Mouse (Mus musculus): Measurements from ENCODE around the gene Kndc1. TPM values are rescaled to one million over a fixed set of nuclear protein-coding genes. Genes with fewer than 3 reads are reported as not detected.
A peak's percentile ranks its signal among the peaks of the same experiment; 100 is the strongest.

Gene Kndc1
- polyA plus RNA-seq, 1 experiment from 2014 or later, result 0.46 TPM

GRCm38 (mm10) chr7:139937138-139937537 is 42.6 kb downstream of the Kndc1 start:
- ATAC-seq (ENCODE audit: insufficient number of reproducible peaks, insufficient read depth, low FRiP score, low read depth), result no peak
- no peaks in the 10 kb centered on the region for H3K36me3 ChIP-seq (ENCODE audit: control insufficient read depth, insufficient read depth, low read length)
- no peak overlapping the region for H3K27ac ChIP-seq (ENCODE audit: low read length)
- no peak overlapping the region for H3K4me3 ChIP-seq (ENCODE audit: low read depth, low read length)
- H3K9ac ChIP-seq (replicated peaks; ENCODE audit: low read depth, low read length), result no peak overlapping the region
- H3K4me1 ChIP-seq (ENCODE audit: control insufficient read depth, insufficient read depth, low read length), result no peaks in the 10 kb centered on the region
- peaks cover 5% of the 10 kb centered on the region; the same call in 1 of the 2 replicates for H3K27me3 ChIP-seq (ENCODE audit: control insufficient read depth, insufficient read depth, low read length)
- WGBS, result 58% methylated on average over 3 of the region's 3 CpGs
- no peak overlapping the region for H3K4me2 ChIP-seq (replicated peaks; ENCODE audit: low read depth, low read length)
- H3K9me3 ChIP-seq (ENCODE audit: control insufficient read depth, low read depth, low read length), result no peaks in the 10 kb centered on the region

GRCm38 (mm10) chr7:139937810-139938209 is 43.3 kb downstream of the Kndc1 start:
- no peak for ATAC-seq (ENCODE audit: insufficient number of reproducible peaks, insufficient read depth, low FRiP score, low read depth)
- 61% methylated on average over 5 of the region's 5 CpGs for WGBS
- Histone ChIP-seq H3K9ac (replicated peaks; ENCODE audit: low read depth, low read length) (no peak overlapping the region), H3K27me3 (ENCODE audit: control insufficient read depth, insufficient read depth, low read length) (peaks cover 10% of the 10 kb centered on the region), H3K4me3 (ENCODE audit: low read depth, low read length) (no peak overlapping the region), H3K36me3 (ENCODE audit: control insufficient read depth, insufficient read depth, low read length) (no peaks in the 10 kb centered on the region), H3K27ac (ENCODE audit: low read length) (no peak overlapping the region), H3K4me2 (replicated peaks; ENCODE audit: low read depth, low read length) (no peak overlapping the region), H3K4me1 (ENCODE audit: control insufficient read depth, insufficient read depth, low read length) (no peaks in the 10 kb centered on the region), H3K9me3 (ENCODE audit: control insufficient read depth, low read depth, low read length) (no peaks in the 10 kb centered on the region)

DNA sequence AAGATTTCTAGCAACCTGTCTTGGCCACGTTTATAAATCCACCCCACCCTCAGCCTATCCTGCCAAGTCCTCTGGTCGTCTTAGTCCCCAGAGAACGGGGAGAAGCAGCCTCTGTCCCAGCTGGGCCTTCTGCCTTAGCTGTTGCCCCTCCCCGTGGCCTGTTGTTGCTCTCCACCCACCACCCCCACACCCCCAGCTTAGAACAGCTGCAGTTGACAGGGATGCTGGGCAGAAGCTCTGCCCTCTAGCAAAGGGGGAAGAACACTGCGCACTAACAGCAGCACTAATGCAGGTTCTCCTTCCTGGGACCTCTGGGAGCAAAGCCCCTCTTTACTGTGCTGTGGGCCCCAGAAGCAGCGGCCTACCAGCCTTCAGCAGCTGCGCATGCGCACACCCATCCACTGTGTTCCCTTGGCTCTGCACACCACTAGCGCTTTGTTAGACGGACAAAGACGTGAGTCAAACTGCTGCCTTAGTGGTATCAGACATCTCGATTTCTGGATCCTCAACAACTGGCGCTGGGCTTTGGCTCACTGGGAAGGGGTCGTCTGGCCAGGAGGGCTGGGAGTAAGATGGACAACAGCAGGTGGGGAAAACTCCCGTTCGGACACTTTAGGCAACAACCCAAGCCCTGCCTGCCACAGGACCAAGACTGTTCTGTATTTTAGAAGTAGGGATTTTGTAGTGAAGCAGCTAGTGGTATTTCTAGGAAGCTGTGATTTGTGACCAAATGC is 46.1 kb downstream of the Kndc1 start:
- WGBS, result 61% methylated on average over 16 of the region's 16 CpGs

GRCm38 (mm10) chr7:139943674-139944281 is 49.3 kb downstream of the Kndc1 start, which contains the start of gene Utf1:
TSS of gene Utf1 (plus strand) at chr7:139943789.
- no peak within 1 kb of the TSS for H3K27ac ChIP-seq (ENCODE audit: low read length)
- peaks cover 10% of the 10 kb centered on the region; the same call in 1 of the 2 replicates for H3K4me1 ChIP-seq (ENCODE audit: control insufficient read depth, insufficient read depth, low read length)
- peak within 1 kb of the TSS; percentile 28 for H3K4me3 ChIP-seq (ENCODE audit: low read depth, low read length)
- H3K4me2 ChIP-seq (replicated peaks; ENCODE audit: low read depth, low read length), result peak within 1 kb of the TSS; percentile 47
- peaks cover 39% of the 10 kb centered on the region for H3K27me3 ChIP-seq (ENCODE audit: control insufficient read depth, insufficient read depth, low read length)
- no peak within 1 kb of the TSS for H3K9ac ChIP-seq (replicated peaks; ENCODE audit: low read depth, low read length)
- ATAC-seq (ENCODE audit: insufficient number of reproducible peaks, insufficient read depth, low FRiP score, low read depth), result peak; percentile 73; the same call in 1 of the 2 replicates
- WGBS, result under 1% methylated on average over 59 of the region's 59 CpGs
- H3K9me3 ChIP-seq (ENCODE audit: control insufficient read depth, low read depth, low read length), result no peaks in the 10 kb centered on the region
- no peaks in the 10 kb centered on the region for H3K36me3 ChIP-seq (ENCODE audit: control insufficient read depth, insufficient read depth, low read length)

More for the DNA sequence above, 46.1 kb downstream of the Kndc1 start:
- no peak overlapping the region for H3K4me2 ChIP-seq (replicated peaks; ENCODE audit: low read depth, low read length)
- H3K27ac ChIP-seq (ENCODE audit: low read length), result no peak overlapping the region
- H3K27me3 ChIP-seq (ENCODE audit: control insufficient read depth, insufficient read depth, low read length), result peaks cover 30% of the 10 kb centered on the region
- H3K9ac ChIP-seq (replicated peaks; ENCODE audit: low read depth, low read length), result no peak overlapping the region
- no peak overlapping the region for H3K4me3 ChIP-seq (ENCODE audit: low read depth, low read length)
- H3K36me3 ChIP-seq (ENCODE audit: control insufficient read depth, insufficient read depth, low read length), result no peaks in the 10 kb centered on the region
- H3K4me1 ChIP-seq (ENCODE audit: control insufficient read depth, insufficient read depth, low read length), result peaks cover 10% of the 10 kb centered on the region; the same call in 1 of the 2 replicates
- ATAC-seq (ENCODE audit: insufficient number of reproducible peaks, insufficient read depth, low FRiP score, low read depth), result no peak
- no peaks in the 10 kb centered on the region for H3K9me3 ChIP-seq (ENCODE audit: control insufficient read depth, low read depth, low read length)

DNA sequence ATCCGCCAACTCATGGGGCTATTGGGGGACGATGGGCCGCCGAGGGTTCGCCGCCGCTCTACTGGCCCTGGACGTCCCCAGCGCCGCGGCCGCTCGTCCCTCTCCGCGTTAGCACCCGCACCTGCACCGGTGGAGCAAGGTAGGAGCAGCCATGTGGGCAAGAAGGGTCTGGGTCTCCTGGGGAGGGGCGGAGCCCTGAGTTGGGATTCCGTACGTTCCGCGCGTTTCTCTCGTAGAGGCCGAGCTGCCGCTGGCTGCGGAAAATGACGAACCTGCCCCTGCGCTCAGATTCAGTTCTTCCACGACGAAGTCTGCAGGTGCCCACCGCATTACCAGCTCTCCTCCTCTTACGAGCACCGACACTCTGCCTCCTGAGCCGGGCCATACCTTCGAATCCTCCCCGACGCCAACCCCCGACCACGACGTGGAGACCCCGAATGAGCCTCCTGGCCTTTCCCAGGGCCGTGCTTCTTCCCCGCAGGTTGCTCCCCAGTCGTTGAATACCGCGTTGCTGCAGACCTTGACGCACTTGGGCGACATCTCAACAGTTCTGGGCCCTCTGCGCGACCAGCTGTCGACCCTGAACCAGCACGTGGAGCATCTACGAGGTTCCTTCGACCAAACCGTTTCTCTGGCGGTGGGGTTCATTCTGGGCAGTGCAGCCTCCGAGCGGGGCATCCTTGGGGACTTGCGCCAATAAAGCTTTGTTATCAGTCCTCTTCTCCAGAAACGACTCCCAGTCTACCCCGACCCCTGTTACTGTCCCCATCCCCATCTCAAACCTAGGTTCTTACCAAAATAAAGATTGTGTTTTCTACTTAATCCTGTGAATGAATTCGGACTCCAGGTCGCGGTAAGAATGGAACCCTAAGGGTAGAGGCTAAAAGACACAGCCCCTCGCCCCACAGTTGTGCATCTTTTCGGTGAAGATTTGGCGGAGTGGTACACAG is 50.1 kb downstream of the Kndc1 start:
- no peak for ATAC-seq (ENCODE audit: insufficient number of reproducible peaks, insufficient read depth, low FRiP score, low read depth)
- peaks cover 39% of the 10 kb centered on the region for H3K27me3 ChIP-seq (ENCODE audit: control insufficient read depth, insufficient read depth, low read length)
- 4% methylated on average over 63 of the region's 68 CpGs for WGBS

GRCm38 (mm10) chr7:139945516-139945915 is 51.0 kb downstream of the Kndc1 start:
- no peak for ATAC-seq (ENCODE audit: insufficient number of reproducible peaks, insufficient read depth, low FRiP score, low read depth)
- H3K27ac ChIP-seq (ENCODE audit: low read length), result no peak overlapping the region
- peaks cover 13% of the 10 kb centered on the region; the same call in 1 of the 2 replicates for H3K4me1 ChIP-seq (ENCODE audit: control insufficient read depth, insufficient read depth, low read length)
- WGBS, result 21% methylated on average over 5 of the region's 5 CpGs
- H3K36me3 ChIP-seq (ENCODE audit: control insufficient read depth, insufficient read depth, low read length), result no peaks in the 10 kb centered on the region
- H3K4me3 ChIP-seq (ENCODE audit: low read depth, low read length), result no peak overlapping the region
- no peak overlapping the region for H3K9ac ChIP-seq (replicated peaks; ENCODE audit: low read depth, low read length)
- H3K4me2 ChIP-seq (replicated peaks; ENCODE audit: low read depth, low read length), result no peak overlapping the region
- H3K9me3 ChIP-seq (ENCODE audit: control insufficient read depth, low read depth, low read length), result no peaks in the 10 kb centered on the region
- peaks cover 39% of the 10 kb centered on the region for H3K27me3 ChIP-seq (ENCODE audit: control insufficient read depth, insufficient read depth, low read length)

More for the DNA sequence above, 50.1 kb downstream of the Kndc1 start:
- Histone ChIP-seq H3K9me3 (ENCODE audit: control insufficient read depth, low read depth, low read length) (no peaks in the 10 kb centered on the region), H3K4me1 (ENCODE audit: control insufficient read depth, insufficient read depth, low read length) (peaks cover 11% of the 10 kb centered on the region; the same call in 1 of the 2 replicates), H3K36me3 (ENCODE audit: control insufficient read depth, insufficient read depth, low read length) (no peaks in the 10 kb centered on the region), H3K27ac (ENCODE audit: low read length) (no peak overlapping the region), H3K4me3 (ENCODE audit: low read depth, low read length) (peak overlapping the region; percentile 28), H3K9ac (replicated peaks; ENCODE audit: low read depth, low read length) (no peak overlapping the region), H3K4me2 (replicated peaks; ENCODE audit: low read depth, low read length) (peak overlapping the region; percentile 47)

DNA sequence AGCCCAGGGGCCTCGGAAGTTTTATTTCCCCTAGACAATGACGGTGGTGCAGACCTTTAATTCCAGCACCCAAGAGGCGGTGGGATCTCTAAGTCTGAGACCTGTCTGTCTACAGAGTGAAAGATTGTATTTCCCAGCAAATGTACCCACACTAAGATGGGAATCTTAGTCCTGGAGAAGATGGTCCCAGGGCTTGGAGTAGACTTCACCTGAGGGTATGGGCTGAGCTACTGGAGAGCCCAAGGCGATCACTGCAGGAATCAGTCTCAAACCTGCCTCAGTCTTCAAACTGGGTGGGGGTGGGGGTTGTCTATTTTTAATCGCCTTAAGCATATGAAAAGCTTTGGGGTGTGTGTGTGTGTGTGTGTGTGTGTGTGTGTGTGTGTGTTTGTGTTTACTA is 51.5 kb downstream of the Kndc1 start:
- Histone ChIP-seq H3K4me1 (ENCODE audit: control insufficient read depth, insufficient read depth, low read length) (peaks cover 13% of the 10 kb centered on the region; the same call in 1 of the 2 replicates), H3K4me2 (replicated peaks; ENCODE audit: low read depth, low read length) (no peak overlapping the region), H3K9ac (replicated peaks; ENCODE audit: low read depth, low read length) (no peak overlapping the region), H3K36me3 (ENCODE audit: control insufficient read depth, insufficient read depth, low read length) (no peaks in the 10 kb centered on the region), H3K27me3 (ENCODE audit: control insufficient read depth, insufficient read depth, low read length) (peaks cover 39% of the 10 kb centered on the region), H3K9me3 (ENCODE audit: control insufficient read depth, low read depth, low read length) (no peaks in the 10 kb centered on the region), H3K4me3 (ENCODE audit: low read depth, low read length) (no peak overlapping the region), H3K27ac (ENCODE audit: low read length) (no peak overlapping the region)
- 30% methylated on average over 5 of the region's 5 CpGs for WGBS
- no peak for ATAC-seq (ENCODE audit: insufficient number of reproducible peaks, insufficient read depth, low FRiP score, low read depth)

- Histone ChIP-seq H3K9ac (replicated peaks; ENCODE audit: low read depth, low read length) (peak overlapping the region; percentile 38), H3K9me3 (ENCODE audit: control insufficient read depth, low read depth, low read length) (no peaks in the 10 kb centered on the region), H3K27me3 (ENCODE audit: control insufficient read depth, insufficient read depth, low read length) (peaks cover 16% of the 10 kb centered on the region), H3K4me3 (ENCODE audit: low read depth, low read length) (peak overlapping the region; percentile 52), H3K4me2 (replicated peaks; ENCODE audit: low read depth, low read length) (peak overlapping the region; percentile 92), H3K36me3 (ENCODE audit: control insufficient read depth, insufficient read depth, low read length) (no peaks in the 10 kb centered on the region), H3K4me1 (ENCODE audit: control insufficient read depth, insufficient read depth, low read length) (0 out of 2 replicates have a peak, but pooled peaks cover 3% of the 10 kb centered on the region), H3K27ac (ENCODE audit: low read length) (no peak overlapping the region)
- WGBS, result under 1% methylated on average over 15 of the region's 15 CpGs
- peak; percentile 67; the same call in 1 of the 2 replicates for ATAC-seq (ENCODE audit: insufficient number of reproducible peaks, insufficient read depth, low FRiP score, low read depth)
Observed at GRCm38 (mm10) chr7:139949893-139950282, 55.4 kb downstream of the Kndc1 start.

All from stomach, embryonic 14.5 days (tissue).